Mouse (Mus musculus): ENCODE results near the gene Slc25a51.

Slc25a51 gene

DNA sequence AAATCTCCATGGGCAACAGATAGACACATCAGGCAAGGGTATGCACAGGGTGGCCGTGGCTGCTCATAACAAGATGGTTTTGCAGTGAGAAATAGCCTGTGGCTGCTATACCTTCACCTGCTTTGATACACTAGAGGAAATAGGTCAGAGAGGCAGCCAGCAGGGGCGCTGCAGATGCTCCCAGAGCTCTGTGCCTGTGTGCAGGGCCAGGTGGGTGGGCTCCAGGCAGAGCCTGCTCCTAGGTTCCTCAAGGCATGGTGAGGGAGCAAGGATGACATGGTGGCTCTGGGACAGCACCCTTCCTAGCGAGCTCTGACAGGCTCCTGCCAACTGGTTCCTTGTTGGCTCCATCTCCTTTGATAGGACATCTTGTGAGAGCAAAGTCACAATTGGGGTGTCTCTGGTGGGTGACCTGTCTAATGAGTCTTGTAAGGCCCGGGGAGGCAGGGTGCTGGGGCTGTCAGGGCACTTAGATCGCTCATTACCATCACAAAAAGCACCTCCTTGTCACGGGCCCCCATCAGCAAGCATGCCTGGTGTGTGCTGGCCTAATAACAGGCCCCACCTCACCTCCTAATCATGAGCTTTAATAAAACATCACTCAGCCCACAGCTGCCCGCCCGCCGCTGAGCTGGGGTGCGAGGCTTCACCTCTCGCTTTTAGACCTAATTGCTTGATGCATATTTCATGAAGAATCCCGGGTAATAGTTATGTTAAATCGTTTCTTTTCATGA is 18.3 kb upstream of the Slc25a51 start:
- DNase-seq (ENCODE audit: inconsistent age in 2 of 2, low spot score in 1 of 2) = no peak

DNA sequence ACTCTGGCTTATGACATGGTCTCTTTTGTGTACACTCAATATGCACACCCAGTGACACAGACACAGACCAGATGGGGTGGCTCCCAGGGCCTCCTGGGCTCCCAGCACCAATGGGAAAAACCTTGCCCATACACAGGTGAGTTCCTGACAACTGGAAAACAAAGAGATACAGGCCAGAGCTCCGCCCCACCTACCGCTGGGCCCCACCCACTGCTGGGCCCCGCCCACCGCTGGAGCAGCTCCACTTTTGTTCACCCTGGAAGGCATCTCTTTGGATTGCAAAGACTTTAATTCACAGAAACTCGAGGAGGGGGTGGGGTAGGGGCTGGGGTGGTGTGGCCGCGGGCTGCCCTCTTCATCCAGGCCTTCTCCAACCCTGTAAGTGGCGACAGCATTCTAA is 14.8 kb upstream of the Slc25a51 start:
- peak in 1 of 2 experiments; percentile 49 for DNase-seq (ENCODE audit: inconsistent age in 2 of 2, low spot score in 1 of 2)

DNA sequence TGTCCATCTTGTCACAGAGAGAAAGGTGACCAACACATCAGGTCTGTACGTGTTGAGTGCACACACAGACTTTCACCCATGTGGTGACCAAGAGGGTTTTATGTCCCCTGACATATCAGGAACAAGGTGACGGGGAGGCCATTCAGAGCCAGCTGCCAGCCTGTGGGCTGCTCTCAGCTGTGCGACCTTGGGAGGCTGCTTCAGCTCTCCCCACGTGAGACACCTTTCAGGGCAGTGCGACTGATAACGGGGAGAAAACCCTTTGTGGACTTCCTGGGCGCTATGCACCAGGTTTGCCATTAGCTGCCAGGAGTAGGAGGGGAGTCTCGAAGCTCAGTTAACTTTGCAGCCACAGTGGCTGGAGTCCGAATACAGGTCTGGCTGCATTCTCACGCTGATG is 14.1 kb upstream of the Slc25a51 start:
- DNase-seq (ENCODE audit: inconsistent age in 2 of 2, low spot score in 1 of 2) = peak in 1 of 2 experiments; percentile 34

DNA sequence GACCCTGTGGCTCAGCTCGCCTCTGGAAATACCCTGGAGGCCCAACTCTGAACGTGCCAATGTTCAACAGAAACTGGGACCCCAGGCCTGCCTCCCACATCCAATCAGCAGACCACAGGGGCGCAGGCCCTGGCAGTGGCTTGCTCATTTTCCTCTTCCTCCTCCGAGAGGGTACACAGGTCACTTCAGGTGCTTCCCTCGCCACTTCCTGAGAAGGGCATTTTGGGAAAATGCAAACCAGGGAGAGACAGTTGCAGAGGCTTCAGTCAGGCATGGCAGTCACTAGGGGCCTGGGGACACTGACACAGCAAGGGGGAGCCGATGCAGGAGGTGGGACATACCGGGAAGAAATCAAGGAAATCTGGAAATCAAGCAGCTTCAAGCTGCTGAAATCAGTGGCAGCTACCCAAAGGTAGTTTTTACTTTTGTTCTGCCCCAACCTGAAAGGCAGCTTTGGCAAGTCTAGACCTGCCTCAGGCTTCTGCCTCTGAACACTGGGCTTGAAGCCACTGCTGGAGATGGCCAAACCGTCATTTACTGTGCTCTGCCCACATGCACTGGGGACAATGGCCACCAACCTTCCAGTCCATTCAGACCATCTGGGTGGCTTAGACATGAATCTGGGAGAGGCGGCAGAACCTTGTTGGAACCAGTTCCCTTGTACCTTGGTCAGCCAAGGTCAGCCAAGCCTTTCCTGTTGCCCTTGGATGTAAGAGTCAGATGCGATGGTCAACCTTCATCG is 13.1 kb upstream of the Slc25a51 start:
- DNase-seq (ENCODE audit: inconsistent age in 2 of 2, low spot score in 1 of 2) = peak in 1 of 2 experiments; percentile 67

DNA sequence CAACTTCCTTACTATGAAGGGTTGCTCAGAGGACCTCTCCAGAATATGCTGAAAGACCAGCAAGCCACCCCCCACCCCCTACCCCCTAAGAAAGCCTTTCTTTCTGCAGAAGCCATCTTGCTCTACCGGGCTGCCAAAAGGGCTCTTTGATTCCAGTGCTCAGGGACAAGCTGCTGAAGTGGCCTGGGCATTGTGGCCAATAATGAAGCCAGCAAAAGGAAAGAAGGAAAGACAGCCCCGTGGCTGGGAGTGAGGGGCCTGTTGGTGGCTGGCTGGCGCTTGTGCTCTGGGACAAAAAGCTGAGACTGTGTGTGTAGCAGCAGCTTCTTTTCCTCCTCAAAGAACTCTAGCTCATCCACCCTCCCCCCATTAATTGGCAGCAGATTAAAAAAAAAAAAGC is 12.2 kb upstream of the Slc25a51 start:
- no peak for DNase-seq (ENCODE audit: inconsistent age in 2 of 2, low spot score in 1 of 2)

DNA sequence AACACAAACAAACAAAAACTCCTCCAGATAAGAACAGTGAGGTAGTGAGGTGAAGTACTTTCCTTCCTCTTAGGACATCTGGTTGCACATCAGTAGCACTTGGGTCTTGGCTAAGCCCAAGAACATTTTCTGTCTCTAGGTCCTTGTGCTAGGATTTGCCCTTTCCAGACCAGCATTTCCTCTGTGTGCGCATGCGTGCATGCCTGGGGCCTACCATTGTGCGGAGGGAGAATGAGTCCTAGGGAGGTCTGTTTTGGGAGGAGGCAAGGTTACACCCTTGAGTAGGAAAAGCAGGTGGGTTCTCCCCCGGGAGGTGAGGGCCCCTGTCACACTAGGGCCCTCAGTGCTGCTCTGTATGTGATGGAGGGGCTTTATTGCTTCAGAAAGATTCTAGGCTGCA is 10.5 kb upstream of the Slc25a51 start:
- no peak for DNase-seq (ENCODE audit: inconsistent age in 2 of 2, low spot score in 1 of 2)

DNA sequence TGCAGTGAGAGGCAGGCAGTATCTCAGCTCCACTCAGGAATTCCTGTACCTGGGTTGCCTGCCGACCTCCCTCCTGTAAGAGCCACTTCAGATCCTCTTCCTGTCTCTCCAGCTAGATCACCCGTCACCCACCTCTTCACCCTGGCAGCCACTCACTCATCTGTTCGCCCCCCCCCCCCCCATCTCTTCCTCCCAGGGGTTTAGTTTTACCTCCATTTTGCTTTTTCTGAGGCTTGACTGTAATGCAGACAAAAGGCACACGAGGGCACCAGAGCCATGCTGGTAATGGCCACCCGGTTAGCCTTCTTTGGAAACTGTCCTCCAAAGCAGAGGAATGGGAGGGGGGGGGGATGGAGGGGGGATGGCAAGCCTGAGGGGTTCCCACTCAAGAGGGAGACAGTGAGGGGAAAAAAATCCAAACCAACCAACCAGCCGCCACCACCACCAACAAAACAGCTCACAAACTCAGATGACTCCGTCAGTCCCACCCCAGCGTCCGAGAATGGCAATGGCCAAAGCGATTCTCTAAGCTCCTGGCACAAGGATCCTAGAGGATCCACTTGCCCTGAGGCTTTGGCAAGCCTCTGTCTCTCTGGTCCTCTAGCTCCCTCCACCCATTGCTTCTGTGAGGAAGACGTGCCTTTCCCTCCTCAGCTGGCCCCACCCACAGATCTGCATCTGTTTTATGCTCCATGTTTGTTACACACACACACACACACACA is 9.8 kb upstream of the Slc25a51 start:
- DNase-seq (ENCODE audit: inconsistent age in 2 of 2, low spot score in 1 of 2) = peak in 1 of 2 experiments; percentile 82

DNA sequence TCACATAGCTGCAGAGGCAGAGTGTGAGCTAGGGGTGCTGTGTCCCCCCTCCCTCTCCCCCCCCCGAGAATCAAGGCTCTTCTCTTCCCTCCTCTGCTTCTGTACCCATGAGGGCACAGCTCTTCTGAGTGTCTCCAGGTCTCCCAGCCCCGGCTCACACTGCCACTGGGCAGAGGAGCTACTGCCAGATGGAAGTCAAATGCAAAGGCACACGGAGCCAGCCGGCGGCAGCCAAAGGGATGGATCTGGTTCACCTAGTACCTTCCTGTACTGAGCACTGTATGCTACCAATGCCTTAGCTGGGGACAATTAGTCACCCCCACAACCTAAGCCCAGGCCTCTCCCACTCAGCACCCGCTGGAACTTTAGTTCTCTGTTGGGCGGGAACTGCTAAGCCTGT is 7.7 kb upstream of the Slc25a51 start:
- no peak for DNase-seq (ENCODE audit: inconsistent age in 2 of 2, low spot score in 1 of 2)

DNA sequence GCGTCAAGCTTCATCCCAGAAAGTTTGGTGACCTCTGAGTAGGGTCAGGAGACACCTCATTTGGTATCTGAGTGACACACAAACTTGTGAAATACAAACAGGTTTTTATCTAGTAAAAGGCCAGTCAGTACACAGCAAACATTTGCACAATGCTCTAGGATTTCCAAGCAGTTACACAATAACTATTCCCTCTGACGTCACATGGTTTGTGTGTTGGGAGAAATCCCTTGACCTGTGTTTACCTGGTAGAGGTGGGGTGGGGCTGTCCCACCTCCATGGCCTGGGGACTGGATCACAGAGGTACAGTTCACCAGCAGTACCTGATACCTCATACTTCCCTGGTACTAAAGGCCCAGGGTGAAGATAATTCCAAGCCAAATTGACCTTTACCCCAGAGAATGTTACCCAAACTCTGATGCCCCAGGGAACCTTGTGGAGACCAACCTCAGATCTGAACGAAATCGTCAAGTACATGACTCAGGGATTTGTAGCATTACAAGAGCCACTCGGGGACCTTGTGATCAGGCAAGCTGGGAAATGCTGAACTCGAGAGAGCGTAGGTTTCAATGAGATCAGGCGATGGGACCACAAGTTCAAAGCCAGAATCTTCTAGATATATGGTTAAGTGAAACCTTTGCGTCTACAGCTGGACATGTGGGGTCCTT is 5.2 kb upstream of the Slc25a51 start:
- DNase-seq (ENCODE audit: inconsistent age in 2 of 2, low spot score in 1 of 2) = peak in 1 of 2 experiments; percentile 85

DNA sequence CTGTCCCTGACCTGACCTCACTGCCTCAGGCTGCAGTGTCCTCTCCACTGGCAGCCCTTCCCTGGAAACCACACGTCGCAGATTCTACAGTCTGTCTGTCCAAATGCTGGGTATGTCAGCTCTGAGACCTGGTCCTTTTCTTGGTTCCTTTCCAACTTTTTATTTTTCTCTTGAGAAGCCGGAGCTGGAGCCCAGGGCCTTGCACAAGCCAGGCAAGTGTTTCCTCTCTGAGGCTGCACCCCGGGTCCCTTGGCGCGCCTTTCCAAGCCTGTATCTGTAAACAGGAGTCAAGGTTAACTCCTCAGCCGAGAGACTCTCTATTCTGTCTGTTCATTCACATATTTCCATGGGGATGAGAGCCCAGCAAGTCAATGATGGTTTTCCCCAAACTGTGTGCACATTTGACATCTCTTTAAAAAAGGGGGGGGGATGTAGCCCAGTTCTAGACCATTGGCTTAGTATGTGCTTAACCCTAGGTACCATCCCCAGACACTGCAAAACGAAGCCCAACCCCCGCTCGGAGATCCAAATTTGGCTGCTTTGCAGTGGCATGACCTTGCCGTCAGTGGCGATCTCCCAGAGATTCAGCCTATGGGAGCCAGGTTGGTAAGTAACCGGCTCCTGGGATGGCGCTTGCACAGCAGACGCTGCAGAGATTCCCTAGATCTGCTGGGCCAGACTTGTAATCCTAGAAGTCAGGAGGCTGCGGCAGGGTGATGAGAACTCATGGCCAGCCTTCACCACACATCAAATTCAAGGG is 4.0 kb upstream of the Slc25a51 start:
- peak in 1 of 2 experiments; percentile 75 for DNase-seq (ENCODE audit: inconsistent age in 2 of 2, low spot score in 1 of 2)

DNA sequence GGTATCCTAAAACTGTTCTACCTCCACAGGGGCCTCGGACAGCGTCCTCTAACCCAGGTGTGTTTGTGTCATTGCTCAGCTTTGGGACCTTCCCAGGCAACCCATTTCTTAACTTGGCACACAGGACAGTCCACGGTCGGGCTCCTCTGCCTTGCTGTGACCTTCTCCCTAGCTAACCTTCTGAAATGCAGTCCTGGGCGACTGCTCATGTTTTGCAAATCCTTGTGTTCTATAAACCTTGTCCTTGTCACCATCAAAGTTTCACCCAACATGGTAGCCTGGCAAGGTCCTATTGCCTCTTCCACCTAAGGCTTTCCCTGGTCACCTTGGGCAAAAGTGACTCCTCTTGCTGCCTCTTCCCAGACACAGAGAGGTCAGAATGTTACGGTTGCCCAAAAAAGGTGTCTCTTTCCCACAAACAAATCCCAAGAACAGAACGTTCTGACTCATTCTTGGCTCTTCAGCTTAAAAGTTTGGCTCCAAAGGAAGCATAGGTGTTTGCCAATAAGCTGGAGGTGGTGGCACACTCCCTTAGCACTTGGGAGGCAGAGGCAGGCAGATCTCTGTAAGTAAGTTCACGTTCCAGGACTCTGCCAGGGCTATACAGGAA is 2.7 kb upstream of the Slc25a51 start:
- peak in 1 of 2 experiments; percentile 81 for DNase-seq (ENCODE audit: inconsistent age in 2 of 2, low spot score in 1 of 2)

DNA sequence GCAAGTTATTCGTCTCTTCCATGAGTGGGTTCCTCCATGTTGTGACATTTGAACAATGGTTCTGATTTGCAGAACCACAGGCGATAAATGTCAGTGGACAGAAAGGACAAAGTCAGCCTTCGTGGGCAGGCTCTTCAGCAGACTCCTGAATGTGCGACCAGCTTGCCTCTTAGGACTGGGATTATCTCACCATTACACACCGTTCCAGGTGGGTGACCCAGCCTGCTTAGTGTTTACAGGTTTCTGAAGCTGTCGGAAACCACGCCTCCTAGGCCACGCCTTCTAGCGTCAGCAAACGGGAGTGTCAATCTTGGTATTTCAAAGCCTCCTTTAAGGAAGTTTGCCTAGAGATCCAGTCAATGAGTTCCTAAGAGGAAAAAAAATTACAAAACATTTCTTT is 704 bp upstream of the Slc25a51 start:
- DNase-seq (ENCODE audit: inconsistent age in 2 of 2, low spot score in 1 of 2) = peak; percentile 77 to 90

DNA sequence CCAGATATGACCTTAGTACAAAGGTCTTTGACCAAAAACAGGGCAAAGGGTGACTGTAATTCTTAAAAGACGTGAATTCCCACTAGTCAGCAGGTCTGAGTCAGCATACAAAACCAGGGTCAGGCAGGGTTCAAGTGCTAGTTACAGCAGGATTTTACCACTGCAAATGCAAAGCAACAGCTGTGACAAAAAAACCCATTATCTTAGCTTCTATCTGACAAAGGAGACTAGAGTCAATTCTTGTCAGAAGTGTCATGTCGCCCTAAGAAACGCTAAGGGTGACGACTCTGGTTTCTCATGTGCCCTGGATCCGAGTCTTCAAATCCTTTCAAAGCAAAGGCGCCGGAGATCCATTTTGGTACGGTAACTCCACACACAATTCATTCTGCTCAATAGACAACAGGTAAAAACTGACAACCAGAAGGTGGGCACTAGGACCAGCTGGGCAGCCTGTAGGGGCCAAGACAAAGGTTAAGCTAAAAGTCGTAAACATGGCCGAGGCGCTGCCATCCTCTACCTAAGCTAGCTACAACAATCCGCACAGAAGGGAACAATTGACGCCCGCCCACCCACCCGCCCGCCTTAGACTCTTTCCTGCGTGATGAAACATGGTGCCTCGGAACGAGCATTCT is 747 bp downstream of the Slc25a51 start:
- peak; percentile 58 to 88 for DNase-seq (ENCODE audit: inconsistent age in 2 of 2, low spot score in 1 of 2)

DNA sequence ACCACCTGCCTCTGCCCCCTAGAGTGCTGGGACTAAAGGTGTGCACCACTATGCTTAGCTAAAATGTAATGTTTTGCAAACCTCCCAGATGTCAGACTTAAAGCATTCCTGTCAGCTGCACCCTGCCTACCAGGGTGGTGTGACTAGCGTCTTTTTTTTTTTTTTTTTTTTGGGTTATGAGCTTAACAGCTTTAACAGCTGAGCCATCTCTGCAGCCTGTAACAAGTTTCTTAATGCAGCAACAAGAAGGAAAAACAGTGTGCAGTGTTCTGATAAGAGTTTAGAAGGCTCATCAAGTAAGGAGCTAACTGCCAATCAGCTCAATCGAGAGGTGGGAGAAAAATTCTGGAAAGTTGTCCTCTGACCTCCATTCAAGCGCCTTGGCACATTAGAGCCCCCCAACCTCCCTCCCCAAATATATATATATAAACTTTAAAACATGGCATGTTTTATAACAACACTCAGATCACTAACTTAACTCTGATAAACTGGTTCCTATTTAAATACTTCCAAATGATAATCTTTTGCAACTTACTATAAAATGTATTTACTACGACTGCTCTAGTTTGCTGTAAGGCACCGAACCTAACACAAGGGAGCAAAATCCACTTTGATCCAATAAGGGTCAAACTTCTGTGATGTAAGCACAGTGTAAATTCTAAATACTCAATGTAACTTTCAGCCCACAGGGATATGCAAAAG is 1.4 kb downstream of the Slc25a51 start:
- peak in 1 of 2 experiments; percentile 57 for DNase-seq (ENCODE audit: inconsistent age in 2 of 2, low spot score in 1 of 2)

DNA sequence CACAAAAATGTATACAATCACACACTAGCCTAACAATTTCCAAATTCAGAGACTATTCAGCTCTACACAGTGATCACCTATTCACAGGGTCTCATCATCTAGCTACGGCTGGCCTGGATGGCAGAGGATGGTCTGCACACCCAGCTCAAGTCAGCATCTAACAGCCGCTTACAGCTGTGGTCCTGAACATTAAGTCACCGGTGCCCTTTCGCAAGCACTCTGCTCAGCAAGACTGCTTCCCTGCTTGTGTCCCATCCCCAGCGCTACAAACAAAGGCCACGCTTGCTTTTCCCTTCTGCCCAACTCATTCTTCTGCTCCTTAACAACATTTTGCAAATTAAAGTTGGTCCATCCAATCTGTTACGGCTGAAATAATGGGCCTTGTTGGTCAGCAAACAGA is 2.2 kb downstream of the Slc25a51 start:
- no peak for DNase-seq (ENCODE audit: inconsistent age in 2 of 2, low spot score in 1 of 2)

DNA sequence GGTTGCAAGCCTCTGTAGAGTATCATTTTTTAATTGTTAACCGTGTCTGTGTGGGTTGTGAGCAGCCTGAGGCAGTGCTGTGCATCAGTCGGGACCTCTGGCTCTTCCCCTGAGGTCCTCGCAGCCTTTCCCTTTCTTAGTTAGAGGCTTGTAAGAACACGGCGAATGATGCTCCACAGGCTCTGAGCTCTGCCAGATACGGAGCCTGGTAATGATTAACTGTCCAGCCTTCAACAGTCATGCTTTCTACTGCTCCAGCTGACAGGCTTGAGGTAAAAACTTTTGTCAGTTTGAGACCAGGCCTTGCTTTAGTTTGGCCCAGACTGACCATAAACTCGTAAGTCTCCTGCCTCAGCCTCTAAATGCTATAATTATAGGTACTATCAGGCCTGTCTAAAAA is 3.3 kb downstream of the Slc25a51 start:
- DNase-seq (ENCODE audit: inconsistent age in 2 of 2, low spot score in 1 of 2) = no peak

DNA sequence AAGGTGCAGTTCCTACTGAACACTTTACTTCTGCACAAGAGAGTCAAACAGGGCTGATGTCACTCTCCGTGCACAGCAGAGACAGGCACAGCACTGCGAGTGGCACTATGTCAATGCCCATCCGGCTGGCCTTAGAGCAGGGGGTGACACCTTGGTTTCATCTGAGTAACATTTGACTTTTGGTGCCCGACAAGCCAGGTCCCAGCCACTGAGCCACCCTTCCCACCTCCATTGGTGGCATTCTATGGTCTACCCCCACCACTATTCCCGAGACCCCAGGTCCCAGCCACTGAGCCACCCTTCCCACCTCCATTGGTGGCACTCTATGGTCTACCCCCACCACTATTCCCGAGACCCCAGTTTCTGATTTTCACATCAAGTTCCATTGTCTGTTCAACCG is 4.5 kb downstream of the Slc25a51 start:
- no peak for DNase-seq (ENCODE audit: inconsistent age in 2 of 2, low spot score in 1 of 2)

DNA sequence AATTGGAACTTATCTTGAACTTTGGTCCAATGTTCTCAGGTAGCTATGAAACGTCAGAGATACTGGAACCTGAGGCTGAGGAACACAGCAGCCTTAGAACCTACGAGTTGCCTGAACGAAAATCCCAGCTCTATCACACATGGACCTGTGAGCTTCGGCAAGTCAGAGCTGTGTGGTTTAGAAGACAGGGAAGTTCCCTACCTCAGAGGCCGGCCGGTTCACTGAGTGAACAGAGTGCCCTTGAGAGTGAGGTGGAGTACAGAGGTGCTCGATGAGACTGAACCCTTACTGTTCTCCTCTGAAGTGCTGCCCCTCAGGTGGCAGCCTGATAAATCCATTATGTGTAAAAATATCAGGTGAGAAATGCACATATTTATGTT is 5.1 kb downstream of the Slc25a51 start:
- DNase-seq (ENCODE audit: inconsistent age in 2 of 2, low spot score in 1 of 2) = peak in 1 of 2 experiments; percentile 25

DNA sequence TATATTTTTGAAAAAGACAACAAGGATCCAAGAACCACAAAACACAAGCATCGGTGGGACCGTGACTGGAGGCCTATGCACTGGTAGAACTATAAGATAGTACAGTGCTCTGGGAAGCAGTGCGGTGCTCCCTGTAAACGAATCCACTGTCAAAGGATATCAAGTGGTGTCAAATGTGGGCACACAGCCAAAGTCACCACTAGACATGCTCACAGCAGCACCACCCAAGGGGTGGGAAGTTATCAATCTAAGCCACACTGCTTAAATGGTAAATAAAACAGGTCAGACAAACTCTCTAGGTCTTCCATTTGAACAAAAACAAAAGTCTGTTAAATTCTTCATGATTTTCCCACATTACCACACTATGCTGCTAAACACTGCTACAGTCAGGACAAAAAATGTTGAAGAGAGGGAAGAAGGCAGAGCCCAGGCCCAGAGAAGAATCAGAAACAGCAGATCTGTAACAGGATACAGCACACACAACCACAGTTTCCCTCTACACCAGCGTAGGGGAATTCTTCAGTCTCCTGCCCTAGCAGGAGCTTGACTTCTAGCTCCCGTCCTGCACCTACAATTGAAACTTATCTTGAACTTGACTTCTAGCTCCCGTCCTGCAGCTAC is 5.6 kb downstream of the Slc25a51 start:
- DNase-seq (ENCODE audit: inconsistent age in 2 of 2, low spot score in 1 of 2) = peak in 1 of 2 experiments; percentile 41

All from adrenal gland, adult (tissue).